Mouse (Mus musculus): ENCODE data around the gene Ngfr. TPM values are rescaled to one million over a fixed set of nuclear protein-coding genes. Genes with fewer than 3 reads are reported as not detected.

The Ngfr gene
- polyA plus RNA-seq, 1 experiment = 4.9 TPM

DNA sequence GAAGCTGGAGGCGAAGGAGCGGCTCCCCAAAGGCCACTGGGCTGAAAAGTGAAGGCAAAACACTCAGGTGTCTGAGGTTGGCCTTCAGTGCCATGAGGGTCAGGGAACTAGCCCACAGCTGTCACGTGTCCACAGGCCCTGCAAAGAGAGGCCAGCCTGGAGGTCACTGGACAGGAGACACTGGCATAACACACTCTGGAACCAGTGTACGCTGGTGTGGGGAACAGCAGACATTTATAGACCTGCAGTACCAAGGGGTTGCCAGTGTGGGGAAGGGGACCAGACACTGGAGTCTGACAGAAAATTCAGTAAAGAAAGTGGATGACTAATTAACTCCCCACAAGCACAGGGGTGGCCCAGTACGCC is 8.6 kb upstream of the Ngfr start:
- WGBS = 72% methylated on average over 5 of the region's 5 CpGs

GRCm38 (mm10) chr11:95595438-95596149 is 8.1 kb upstream of the Ngfr start:
- no peak for DNase-seq (ENCODE audit: low read depth, low spot score)
- WGBS = 42% methylated on average over 10 of the region's 10 CpGs

More for the DNA sequence above, 8.6 kb upstream of the Ngfr start:
- DNase-seq (ENCODE audit: low read depth, low spot score) = no peak

- 30% methylated on average over 13 of the region's 13 CpGs for WGBS
- no peak for DNase-seq (ENCODE audit: low read depth, low spot score)
Measured at GRCm38 (mm10) chr11:95594686-95595212, 7.2 kb upstream of the Ngfr start.

- DNase-seq (ENCODE audit: low read depth, low spot score) = no peak
- 59% methylated on average over 5 of the region's 5 CpGs for WGBS
Measured at GRCm38 (mm10) chr11:95593501-95593900, 6.0 kb upstream of the Ngfr start.

- 41% methylated on average over 1 of the region's 1 CpGs for WGBS
- DNase-seq (ENCODE audit: low read depth, low spot score) = no peak
Measured at GRCm38 (mm10) chr11:95592691-95593090, 5.2 kb upstream of the Ngfr start.

DNA sequence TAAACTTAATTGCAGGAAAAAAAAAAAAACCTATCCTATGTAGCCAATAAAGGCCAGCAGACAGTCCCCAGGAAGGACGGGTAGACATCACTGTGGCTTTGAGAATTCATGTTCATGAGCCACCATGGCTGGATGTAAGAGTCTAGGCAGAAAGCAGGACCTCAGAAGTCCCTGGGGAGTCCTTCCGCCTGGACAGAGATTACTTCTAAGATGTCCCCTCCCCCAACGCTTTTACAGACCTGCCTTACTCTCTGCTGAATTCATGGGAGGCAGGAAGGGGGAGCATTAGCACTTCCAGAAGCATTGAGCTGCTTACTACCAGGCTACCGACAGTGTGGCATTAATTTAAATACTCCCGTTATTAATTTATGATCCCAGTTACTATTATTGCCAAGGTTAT is 1.7 kb upstream of the Ngfr start:
- DNase-seq (ENCODE audit: low read depth, low spot score) = no peak
- WGBS = 50% methylated on average over 5 of the region's 5 CpGs

DNA sequence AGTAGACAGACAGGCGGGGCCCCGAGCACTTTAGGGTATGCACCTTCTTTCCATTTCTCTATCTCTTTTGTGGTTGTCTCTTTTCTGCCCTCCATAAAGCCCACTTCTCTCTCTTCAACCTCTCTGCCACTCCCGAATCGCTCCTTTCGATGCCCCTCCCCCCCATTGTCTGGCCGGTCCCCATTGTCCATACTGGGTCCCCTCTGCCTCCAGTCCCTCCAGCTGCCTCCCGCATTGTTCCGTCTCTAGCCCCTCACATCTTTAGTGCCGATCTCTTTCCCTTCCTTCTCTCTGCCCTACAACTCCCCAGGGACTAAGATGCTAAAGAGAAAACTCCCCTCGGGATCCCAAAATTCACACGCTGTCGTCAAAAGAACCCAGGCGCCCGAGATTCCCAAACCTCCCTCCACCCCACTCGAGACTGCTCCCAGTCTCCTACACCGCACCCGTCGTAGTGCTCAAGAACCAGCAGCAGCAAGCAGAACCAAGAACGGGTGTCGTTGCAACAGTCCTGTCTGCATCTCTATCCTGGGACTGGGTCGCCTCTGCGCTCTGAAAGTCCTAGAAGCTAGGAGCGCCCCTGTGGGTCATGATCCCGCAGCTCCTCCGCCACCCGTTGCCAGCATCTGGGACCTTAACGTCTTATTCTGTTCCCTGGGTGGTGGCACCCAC is 648 bp downstream of the Ngfr start:
- 2% methylated on average over 27 of the region's 27 CpGs for WGBS
- no peak for DNase-seq (ENCODE audit: low read depth, low spot score)

GRCm38 (mm10) chr11:95586184-95586583 is 1.4 kb downstream of the Ngfr start:
- WGBS = under 1% methylated on average over 25 of the region's 25 CpGs
- DNase-seq (ENCODE audit: low read depth, low spot score) = peak; percentile 13

DNA sequence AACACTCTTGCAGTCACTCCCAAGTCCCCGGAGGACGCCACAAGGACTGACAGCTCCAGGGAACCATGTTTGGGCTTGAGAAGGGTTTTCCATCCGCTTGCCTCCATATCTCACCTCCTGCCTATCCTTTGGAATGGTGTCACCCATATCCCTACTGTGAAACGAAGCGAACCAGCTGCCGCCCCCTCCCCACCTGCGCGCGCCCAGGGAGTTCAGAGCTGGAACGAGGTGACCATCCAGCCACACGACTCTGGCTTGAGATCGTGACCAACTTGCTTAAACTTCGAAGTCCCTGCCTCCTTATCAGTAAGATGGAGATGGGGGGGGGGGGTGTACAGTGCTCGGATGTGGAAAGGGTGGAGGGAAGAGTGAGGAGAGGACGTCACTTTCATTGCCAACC is 1.9 kb downstream of the Ngfr start:
- DNase-seq (ENCODE audit: low read depth, low spot score) = no peak
- 5% methylated on average over 15 of the region's 15 CpGs for WGBS

- WGBS = 3% methylated on average over 24 of the region's 24 CpGs
Measured at GRCm38 (mm10) chr11:95585281-95585680, 2.3 kb downstream of the Ngfr start.

DNA sequence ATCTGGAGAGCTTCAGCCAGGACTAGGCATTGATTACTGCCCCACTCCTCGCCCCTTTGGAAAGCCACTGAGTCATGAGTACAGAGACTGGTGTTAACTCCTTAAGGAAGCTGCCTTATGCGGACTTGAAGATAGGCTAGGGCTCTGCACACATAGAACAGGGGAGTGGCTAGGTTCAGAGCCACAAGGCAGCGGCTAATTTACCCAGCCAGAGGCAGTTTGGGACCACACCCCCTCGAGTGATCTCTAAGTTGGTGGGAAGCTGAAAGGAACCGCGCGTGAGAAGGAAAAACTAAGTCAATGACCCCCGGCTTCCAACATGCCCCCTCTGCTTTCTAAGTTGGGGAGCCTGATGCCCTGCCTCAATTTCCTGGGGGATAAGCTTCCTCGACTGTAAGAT is 2.9 kb downstream of the Ngfr start:
- WGBS = 15% methylated on average over 9 of the region's 9 CpGs
- DNase-seq (ENCODE audit: low read depth, low spot score) = no peak

More at GRCm38 (mm10) chr11:95585281-95585680, 2.3 kb downstream of the Ngfr start:
- DNase-seq (ENCODE audit: low read depth, low spot score) = no peak

DNA sequence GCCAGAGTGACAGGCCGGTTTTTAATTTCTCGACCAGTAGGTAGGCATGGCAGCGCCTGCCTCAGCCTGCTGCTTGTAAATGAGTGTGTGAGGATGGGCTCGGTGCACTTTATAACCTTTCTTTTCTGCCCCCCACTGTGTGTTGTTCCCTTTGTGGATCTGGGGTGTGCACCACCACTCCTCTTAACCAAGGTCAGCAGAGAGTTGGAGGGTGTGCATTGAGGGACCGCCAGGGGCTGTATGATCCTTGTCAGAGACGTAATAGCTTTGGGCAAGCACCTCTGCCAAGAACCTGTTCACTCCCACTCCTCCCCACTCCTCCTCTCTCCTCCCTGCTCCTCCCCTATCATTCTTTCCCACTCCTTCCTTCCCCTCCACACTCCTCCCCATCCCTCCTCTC is 4.1 kb downstream of the Ngfr start:
- WGBS = 36% methylated on average over 6 of the region's 6 CpGs

GRCm38 (mm10) chr11:95582193-95582592 is 5.3 kb downstream of the Ngfr start:
- 35% methylated on average over 3 of the region's 3 CpGs for WGBS
- no peak for DNase-seq (ENCODE audit: low read depth, low spot score)

More for the DNA sequence above, 4.1 kb downstream of the Ngfr start:
- DNase-seq (ENCODE audit: low read depth, low spot score) = no peak

GRCm38 (mm10) chr11:95579455-95579854 is 8.1 kb downstream of the Ngfr start:
- DNase-seq (ENCODE audit: low read depth, low spot score) = no peak
- WGBS = 17% methylated on average over 6 of the region's 6 CpGs

DNA sequence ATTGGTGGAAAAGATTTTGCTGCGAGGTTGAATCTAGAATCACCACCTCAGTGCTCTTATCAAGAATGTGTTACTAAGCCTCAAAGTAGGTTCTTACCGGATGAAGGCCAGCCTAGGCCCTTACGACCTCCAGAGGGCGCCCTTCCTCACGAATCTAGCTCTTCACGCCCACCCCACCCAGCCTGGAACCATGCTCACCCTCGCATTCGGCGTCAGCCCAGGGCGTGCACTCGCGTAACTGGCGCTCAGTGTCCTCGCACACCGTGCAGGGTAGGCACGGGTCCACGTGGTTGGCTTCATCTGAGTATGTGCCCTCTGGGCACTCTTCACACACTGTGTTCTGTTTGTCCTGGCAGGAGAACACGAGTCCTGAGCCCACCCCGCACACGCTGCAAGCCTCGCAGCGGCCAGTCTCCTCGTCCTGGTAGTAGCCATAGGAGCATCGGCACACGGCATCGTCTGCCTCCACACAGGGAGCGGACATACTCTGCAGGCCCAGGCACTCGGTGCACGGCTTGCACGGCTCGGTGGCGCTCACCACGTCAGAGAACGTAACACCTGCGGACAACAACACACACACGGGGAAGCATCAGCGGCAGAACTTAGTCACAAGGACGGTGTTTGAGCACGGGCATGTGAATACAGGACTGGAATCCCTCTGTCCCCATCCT is 9.6 kb downstream of the Ngfr start:
- no peak for DNase-seq (ENCODE audit: low read depth, low spot score)
- 24% methylated on average over 39 of the region's 39 CpGs for WGBS

DNA sequence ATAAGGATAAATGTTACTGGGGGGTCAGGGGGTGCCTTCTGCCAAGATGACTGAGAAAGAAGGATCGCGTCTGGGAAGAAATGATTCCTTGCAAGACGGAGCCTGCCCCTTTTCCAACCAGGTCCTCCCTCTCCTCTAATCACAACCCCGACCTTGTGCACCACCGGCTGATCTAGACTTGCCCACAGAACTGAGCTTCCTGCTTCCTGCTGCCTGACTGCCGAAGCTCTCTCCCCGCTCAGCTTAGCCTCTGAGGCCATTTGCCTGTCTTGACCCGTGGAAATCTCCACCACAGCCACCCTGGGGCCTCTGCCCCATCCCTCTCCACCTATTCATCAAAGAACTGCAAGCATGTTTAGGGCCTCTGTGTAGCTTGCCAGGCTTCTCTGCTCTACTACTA is 11.2 kb downstream of the Ngfr start:
- WGBS = 72% methylated on average over 8 of the region's 8 CpGs
- no peak for DNase-seq (ENCODE audit: low read depth, low spot score)

DNA sequence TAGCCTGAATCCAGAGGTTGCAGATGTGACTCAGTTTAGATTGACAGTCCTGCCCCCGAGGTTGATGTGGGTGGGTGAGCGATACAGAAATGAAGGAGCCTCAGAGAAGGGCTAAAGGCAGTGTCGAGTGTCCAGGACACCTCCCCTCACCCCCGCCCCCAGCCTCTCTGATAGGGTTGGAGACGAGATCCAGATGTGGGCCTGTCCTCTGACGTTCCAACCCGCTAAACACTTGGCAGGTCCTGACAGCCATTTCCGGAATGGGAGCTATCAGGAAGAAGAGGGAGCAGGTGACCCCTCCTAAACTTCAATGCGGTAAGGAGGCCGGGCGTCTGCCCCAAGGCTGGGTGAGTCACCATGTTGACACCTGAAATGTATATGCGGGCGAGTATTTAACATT is 11.7 kb downstream of the Ngfr start:
- DNase-seq (ENCODE audit: low read depth, low spot score) = no peak
- WGBS = 26% methylated on average over 13 of the region's 13 CpGs

DNA sequence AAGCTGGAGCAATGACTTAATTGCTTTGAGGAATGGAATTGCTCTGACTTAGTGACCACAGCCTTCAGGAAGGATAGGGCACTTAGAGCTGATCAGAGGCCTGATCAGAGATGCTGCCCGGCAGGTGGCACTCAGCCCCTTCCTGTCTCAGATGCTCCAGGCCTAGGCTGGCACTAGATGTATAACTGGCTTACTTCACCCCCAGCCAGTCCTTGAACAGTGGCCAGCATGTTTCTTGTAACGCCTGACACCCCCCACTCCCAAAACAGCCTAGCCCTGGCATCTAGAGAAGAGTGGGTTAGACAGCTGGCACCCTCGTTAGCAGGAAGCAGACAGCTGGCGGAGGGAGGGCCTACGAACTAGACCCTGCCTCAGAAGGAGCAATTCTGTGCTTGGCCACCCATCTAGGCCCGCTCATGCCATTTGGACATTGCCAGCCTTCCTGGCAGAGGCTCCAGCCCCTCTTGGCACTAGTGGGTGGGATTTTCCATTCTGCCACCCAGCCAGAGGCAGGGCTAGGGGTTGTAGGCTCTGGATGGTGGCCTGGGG is 12.7 kb downstream of the Ngfr start:
- DNase-seq (ENCODE audit: low read depth, low spot score) = no peak
- 85% methylated on average over 6 of the region's 6 CpGs for WGBS

- no peak for DNase-seq (ENCODE audit: low read depth, low spot score)
- WGBS = 24% methylated on average over 3 of the region's 3 CpGs
Measured at GRCm38 (mm10) chr11:95572227-95572626, 15.3 kb downstream of the Ngfr start.

GRCm38 (mm10) chr11:95571755-95572154 is 15.8 kb downstream of the Ngfr start:
- no peak for DNase-seq (ENCODE audit: low read depth, low spot score)
- 12% methylated on average over 9 of the region's 9 CpGs for WGBS

Measured in large intestine, adult 2 months (tissue).